25 mouse cellular contexts compared by ENCODE assay signal in the genomic region with DNA sequence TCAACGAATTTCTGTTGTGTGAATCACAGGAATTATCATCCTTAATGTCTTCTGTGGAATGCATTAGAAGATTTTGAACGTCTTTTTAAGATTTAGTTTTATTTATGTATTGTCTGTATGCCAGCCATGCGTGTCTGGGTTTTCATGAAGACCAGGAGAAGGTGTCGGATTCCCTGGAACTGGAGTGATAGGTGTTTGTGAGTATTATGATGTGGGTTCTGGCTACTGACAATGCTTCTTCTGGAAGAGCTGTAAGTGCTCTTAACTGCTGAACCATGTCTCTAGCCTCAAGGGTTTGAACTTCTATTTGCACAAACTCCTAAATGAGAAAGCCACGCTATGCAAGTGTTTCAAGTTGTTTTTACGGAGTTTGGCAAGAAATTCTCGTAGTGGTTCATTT.
"Had no signal": no experiment of that assay in that cellular context is flagged by ENCODE, and none has a peak within 500 bp of the region (broad histone marks: within the 10 kb centered on the region; RNA-seq: fewer than 3 reads in every experiment).

No protein-coding gene starts in this region.

- H3K9ac ChIP-seq: heart, embryonic 13.5 days; heart, embryonic 15.5 days; hindbrain, embryonic 13.5 days; hindbrain, embryonic 15.5 days; limb, embryonic 12.5 days; liver, embryonic 13.5 days; liver, embryonic 15.5 days; liver, postnatal 0 days had no signal

- ATAC-seq: hindbrain, postnatal 0 days; intestine, embryonic 16.5 days; liver, postnatal 0 days had no signal

- H3K4me3 ChIP-seq: heart, adult 2 months; heart, embryonic 13.5 days; heart, embryonic 15.5 days; hindbrain, embryonic 13.5 days; hindbrain, embryonic 15.5 days; left cerebral cortex, adult 2 months; limb, embryonic 10.5 days; limb, embryonic 12.5 days; liver, embryonic 13.5 days; liver, embryonic 15.5 days had no signal

- H3K4me2 ChIP-seq: heart, embryonic 11.5 days; heart, embryonic 13.5 days; heart, embryonic 15.5 days; hindbrain, embryonic 13.5 days; hindbrain, embryonic 15.5 days; limb, embryonic 12.5 days; liver, embryonic 11.5 days; liver, embryonic 13.5 days; liver, embryonic 15.5 days had no signal

- H3K9me3 ChIP-seq: heart, embryonic 13.5 days; heart, embryonic 15.5 days; hindbrain, embryonic 13.5 days; hindbrain, embryonic 15.5 days; limb, embryonic 10.5 days; limb, embryonic 12.5 days; liver, embryonic 13.5 days; liver, embryonic 15.5 days had no signal

- H3K27me3 ChIP-seq: heart, embryonic 13.5 days; heart, embryonic 15.5 days; hindbrain, embryonic 13.5 days; hindbrain, embryonic 15.5 days; limb, embryonic 12.5 days; liver, embryonic 13.5 days; liver, embryonic 15.5 days had no signal

- H3K4me1 ChIP-seq: heart, embryonic 13.5 days; heart, embryonic 15.5 days; hindbrain, embryonic 13.5 days; hindbrain, embryonic 15.5 days; limb, embryonic 10.5 days; limb, embryonic 12.5 days; liver, embryonic 13.5 days; liver, embryonic 15.5 days had no signal

- DNase-seq: gastrocnemius, postnatal 14 days; gastrocnemius, postnatal 36 days; heart, adult 11 months; heart, adult 2 months; heart, postnatal 14 days; heart, postnatal 36 days; kidney, adult 11 months; kidney, adult 8-10 months; kidney, postnatal 25 days; layer of hippocampus, adult 9-11 months; liver; liver, embryonic 13.5 days; liver, postnatal 0 days had no signal

- H3K27ac ChIP-seq: heart, adult 2 months; heart, embryonic 13.5 days; heart, embryonic 15.5 days; hindbrain, embryonic 13.5 days; hindbrain, embryonic 15.5 days; hindbrain, postnatal 0 days; left cerebral cortex, adult 2 months; limb, embryonic 10.5 days; limb, embryonic 12.5 days; liver, embryonic 13.5 days; liver, embryonic 15.5 days had no signal

- H3K36me3 ChIP-seq: heart, embryonic 13.5 days; heart, embryonic 15.5 days; hindbrain, embryonic 13.5 days; hindbrain, embryonic 15.5 days; limb, embryonic 10.5 days; limb, embryonic 12.5 days; liver, embryonic 13.5 days; liver, embryonic 15.5 days had no signal
